Mouse (Mus musculus) spleen, postnatal 10 days (tissue): Measurements from ENCODE around the gene Edil3.
"Not testable (repeated sequence)": the region's sequence is repeated elsewhere in the genome, so short reads cannot be mapped to it uniquely, and the experiment has no call there.

Source experiments
- DNase-seq, 2 experiments: peaks; one replicate each; pipeline ENCODE4 v3.0.0; 2021 to 2022; ENCODE audit warnings: low spot score in 2 of 2

The Edil3 gene

DNA sequence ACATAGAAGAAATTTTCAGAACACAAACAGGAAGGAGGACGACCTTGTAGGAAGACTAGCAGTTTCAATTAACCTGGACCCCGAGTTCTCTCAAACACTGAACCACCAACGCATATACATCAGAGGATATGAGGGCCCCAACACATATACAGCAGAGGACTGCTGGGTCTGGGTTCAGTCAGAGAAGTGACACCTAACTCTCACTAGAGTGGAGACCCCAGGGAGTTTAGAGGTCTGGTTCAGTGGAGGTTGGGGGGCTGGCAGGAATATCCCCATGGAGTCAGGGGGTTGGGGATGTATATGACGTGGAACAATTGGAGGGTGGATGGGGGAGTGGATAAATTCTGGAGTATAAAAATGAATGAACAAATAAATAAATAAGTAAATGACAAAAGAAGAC is 151.1 kb downstream of the Edil3 start:
- no peak for DNase-seq

GRCm38 (mm10) chr13:89007696-89008427 is 186.6 kb downstream of the Edil3 start:
- no peak for DNase-seq

DNA sequence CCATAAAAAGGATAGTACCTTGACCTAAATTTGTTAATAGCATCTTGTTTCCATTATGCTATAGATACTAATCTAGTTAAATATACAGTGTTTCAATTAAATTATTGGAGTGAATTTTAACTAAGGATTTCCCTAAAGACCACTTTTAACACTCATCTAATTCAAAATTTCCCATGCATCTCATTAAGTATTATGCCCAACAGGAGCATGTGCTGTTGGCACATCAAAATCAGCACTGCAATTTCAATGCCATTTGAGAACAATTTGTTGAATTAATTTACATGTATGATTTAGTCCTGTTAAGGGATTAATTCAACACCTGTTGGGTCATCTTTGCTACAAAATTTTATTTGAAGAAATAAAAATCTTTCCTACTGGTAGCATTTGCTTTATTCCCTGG is 191.2 kb downstream of the Edil3 start:
- no peak for DNase-seq

DNA sequence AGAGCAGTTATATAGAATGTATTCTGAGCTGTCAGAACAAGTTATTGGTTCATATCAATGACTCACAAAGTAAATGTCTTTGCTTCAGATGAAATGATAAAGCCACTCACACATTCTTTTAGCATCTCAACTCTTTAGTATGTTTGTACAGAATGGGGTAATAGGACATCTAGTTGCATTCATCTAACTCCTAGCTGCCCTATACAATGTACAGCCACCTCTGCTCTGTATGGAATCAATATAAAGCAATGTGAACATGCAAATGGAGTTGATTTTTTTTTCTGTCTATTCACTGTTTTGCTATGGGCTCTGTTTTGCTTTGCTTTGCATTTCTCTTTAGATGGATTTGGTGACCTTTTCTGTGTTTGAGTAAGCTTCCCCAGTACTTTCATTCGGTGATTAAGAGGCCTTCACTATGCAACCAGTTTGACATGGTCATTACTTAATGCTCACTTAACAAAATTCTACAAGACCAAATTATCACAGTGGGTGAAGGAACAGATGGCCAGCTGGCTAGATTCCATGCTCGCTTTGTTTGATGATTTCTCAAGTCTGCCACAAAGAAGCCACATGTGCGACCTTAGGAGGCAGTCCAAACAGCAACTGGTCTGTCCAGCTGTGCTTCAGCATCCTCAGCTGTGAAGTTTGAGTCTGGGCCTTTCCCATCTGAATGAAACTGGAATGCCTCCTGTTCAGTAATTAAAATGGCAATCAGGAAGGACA is 208.7 kb downstream of the Edil3 start:
- no peak for DNase-seq

DNA sequence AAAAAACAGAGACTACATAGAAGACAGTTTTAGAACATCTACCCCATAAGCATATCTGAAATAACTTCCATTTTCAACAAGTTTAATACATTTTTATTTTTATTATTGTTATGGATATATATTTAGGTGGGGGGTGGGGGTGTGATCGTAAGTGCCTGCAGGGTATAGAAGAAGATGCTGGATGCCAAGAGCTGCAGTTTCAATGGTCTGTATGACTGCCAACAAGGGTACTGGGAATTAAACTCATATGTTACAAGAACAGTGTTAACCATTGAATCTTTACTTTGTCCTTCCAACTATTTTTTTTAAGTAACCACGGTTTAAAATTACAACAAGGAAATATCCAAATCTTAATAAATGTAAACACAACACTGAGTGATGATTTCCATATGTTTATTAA is 214.4 kb downstream of the Edil3 start:
- no peak for DNase-seq

GRCm38 (mm10) chr13:89041495-89041894 is 220.2 kb downstream of the Edil3 start:
- no peak for DNase-seq

DNA sequence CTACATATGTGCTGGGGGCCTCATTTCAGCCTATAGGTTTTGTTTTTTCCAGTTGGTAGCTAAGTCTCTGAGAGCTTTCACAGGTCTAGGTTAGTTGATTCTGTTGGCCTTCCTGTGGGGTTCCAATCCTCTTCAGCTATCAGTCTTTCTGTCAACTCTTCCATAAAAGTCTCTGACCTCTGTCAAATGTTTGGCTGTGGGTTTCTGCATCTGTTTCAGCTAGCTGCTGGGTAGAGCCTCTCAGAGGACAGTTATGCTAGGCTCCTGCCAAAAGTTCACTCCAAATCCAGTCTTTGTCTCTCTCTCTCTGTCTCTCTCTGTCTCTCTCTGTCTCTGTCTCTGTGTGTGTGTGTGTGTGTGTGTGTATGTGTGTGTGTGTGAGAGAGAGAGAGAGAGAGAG is 248.9 kb downstream of the Edil3 start:
- not testable (repeated sequence) for DNase-seq

- DNase-seq: no peak
These were observed 254.9 kb downstream of the Edil3 start for GRCm38 (mm10) chr13:89076212-89076611.

DNA sequence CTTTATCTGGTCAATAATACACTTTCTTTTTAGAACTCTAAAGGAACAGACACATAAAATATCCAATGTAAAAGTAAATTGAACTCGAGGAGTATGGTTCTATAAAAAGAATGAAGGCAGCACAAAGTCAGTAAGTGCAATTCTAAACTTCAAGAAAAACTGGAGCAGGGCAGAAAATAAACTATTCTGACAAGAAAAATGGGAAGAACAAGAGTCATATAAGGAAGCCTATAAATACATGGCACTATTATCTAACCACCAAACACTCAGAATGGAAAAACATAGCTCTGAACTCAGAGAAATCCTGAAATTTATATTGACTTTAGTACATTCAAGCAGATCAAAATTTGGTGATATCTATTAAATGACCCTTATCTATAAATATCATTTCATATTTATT is 284.6 kb downstream of the Edil3 start:
- DNase-seq: no peak

DNA sequence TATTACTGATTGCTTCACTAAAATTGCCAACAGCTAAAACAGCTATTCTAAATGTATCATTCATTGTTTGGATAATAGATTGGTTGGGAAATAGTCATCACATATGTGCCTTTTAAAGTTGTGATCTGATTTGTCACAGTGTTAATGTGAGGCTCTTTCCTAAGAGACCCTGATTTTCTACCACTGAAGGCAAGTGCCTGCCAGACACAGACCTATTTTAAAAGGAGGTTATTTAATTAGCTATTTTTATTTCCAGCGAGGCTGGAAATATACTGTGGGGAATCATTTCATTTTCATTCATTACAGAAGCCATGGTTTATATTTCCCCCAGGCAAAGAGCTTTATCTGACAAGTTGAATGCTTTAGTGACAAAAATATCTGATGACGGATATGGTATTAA is 296.3 kb downstream of the Edil3 start:
- DNase-seq: no peak

DNA sequence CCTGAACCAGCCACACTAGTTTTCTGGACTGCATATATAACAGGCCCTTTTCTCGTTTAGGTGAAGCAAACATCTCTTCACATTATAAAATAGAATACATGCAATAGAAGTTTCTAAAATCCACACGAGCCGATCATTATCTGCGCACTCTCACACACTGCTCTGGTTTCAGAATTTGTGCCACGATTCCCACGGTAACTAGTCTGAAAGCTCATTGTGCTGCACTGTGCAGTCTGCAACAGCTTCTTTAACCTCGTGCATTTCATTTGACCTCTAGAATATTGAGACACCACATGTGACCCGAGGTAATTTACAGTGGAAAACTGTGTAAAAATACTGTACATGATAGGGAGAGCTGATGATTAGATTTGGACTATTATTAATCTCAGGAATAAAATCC is 298.5 kb downstream of the Edil3 start:
- no peak for DNase-seq

DNA sequence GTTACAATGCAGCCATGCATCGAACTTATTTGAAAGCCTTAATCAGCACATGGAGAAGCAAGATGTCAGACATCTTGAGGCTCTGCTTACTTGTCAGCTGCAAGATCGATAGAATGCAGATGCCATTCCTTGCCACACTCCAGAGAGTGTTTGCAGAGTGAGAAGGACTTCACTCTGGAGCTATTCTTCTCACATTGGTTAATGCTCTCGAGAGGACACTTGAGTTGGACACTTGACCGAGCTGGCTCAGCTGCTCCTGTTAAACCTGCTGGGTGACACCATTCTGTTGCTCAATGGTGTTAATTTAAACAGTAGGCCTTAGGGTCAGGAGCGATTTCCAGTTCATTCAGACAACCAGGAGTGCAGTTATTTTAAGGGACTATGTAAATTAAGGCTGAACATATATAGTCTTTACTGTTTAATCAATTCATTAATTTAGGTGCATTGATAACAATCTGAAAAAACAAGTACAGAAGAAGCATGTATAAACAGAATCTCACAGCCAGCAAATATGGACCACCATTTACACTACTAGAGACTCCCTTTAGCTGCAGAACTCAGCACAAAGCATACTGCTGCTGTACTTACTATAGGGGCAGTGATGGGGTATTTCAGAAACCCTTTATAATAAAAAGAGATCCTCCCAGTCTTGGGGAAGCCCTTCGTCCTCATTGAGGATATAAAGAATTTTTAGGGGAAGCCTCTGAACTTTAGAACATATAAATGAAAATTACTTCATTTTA is 301.4 kb downstream of the Edil3 start:
- DNase-seq: no peak

- DNase-seq: no peak
These were observed 302.1 kb downstream of the Edil3 start for GRCm38 (mm10) chr13:89123396-89123795.

- no peak for DNase-seq
These were observed 324.8 kb downstream of the Edil3 start for GRCm38 (mm10) chr13:89146056-89146547.

DNA sequence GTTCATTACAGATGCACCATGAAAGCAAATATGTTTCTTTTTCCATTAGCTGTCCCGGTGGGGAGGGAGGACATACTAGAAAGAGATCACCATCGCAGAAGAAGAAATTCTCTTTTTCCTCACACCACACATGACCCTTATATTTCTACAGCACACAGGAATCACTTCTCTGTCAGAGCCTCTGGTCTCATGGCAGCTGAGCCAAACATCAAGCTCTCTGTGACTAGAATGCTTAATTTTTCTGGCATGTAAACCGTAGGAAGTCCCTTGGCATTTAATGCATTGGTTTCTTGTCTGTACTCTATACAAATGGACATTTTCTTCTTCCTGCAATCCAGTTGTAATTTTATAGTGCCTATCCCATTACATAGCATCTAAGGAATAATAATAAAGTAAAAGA is 330.6 kb downstream of the Edil3 start:
- no peak for DNase-seq

GRCm38 (mm10) chr13:89167960-89168359 is 346.7 kb downstream of the Edil3 start:
- no peak for DNase-seq

GRCm38 (mm10) chr13:89170040-89170439 is 348.8 kb downstream of the Edil3 start:
- no peak for DNase-seq

DNA sequence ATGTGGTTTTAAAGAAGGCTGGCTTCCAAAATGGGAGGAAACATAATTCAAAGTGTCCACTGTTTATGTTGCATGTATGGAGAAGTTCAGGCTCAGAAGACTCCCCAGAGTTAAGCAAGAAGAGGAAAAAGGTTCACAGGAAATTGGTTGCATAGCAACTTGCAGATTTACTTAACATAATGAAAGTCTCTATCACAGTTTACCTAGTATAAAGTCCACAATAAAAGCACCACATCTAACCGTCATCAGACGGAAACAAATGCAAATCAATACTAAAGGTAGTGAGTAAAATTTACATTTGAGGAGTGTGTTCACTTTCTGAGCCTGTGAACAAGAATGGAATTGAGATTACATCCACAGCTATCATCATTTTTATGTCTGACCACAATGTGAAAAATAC is 353.9 kb downstream of the Edil3 start:
- DNase-seq: no peak

DNA sequence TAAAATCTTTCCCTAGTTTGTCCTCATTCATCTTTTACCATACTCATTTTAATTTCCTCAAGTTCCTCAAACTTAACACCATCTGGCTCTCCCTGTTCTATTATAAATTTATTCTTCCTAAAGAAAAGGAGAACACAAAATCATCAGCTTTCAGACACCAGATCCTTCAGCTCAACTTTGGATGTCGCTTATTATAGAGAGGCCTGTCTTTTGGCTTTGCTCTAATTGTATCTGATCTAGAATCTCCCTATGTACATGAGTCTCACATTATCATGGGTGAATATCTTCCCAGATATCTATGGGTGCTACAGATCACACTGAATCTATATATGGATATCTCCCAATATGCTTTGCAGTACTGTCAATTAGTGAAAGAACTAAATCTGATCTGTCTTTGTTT is 367.8 kb downstream of the Edil3 start:
- no peak for DNase-seq

DNA sequence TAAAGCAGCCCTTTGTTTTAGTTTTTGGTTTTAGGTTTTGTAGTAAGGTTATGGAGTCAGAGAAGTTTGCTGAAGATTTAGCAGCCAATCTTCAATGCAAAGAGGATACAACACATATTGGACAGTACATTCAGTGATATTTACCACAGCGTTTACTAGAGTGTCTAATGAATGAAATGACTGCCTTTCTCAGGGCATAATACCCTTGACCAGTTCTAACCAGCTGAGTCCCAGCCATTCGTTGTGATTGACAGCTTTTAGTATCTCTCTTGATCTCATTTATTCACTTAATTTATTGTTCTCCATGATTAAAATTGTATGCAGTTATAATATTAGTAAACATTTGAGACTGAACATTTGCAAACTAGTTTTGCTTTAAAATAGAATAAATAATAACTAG is 375.7 kb downstream of the Edil3 start:
- no peak for DNase-seq

- no peak for DNase-seq
These were observed 378.0 kb downstream of the Edil3 start for GRCm38 (mm10) chr13:89199275-89199674.

DNA sequence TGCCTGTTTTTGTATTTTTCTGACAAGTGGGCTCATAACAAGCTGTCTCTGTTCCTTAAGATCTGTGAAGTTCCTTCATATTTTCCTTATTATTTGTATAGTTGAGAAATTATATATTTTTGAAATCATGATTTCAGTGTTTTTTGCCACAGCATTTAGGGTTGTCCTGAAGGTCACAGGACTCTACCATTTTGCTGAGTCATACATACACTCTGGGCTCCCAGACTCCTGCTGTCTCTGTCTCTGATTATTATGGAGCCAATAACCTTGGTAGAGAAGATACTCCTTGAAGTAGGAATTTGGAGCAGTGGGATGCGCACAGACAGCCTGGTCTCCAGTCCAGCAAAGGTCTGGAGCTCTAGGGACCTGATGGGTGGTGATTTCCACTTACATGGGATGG is 416.8 kb downstream of the Edil3 start:
- no peak for DNase-seq
